Mouse (Mus musculus): ENCODE results near the gene C9. TPM values are rescaled to one million over a fixed set of nuclear protein-coding genes. Genes with fewer than 3 reads are reported as not detected.

The C9 gene
- polyA plus RNA-seq, 1 experiment from 2014 or later = not detected

Other genes starting within 250 kb of the C9 start
- 76.4 and 87.9 TPM in 2 replicates for gene Dab2, start 145.5 kb upstream of the C9 start, polyA plus RNA-seq (2015; fragmentation: Nextera tagmentation; extraction: Ambion mirVana)
- gene Fyb, start 77.5 kb downstream of the C9 start, polyA plus RNA-seq (2015; fragmentation: Nextera tagmentation; extraction: Ambion mirVana) = 3.1 and 4.1 TPM in 2 replicates

Data from kidney, embryonic 16.5 days (tissue).